Mouse (Mus musculus): ENCODE measurements around the gene Pax9. TPM values are rescaled to one million over a fixed set of nuclear protein-coding genes. Genes with fewer than 3 reads are reported as not detected.

The Pax9 gene
- polyA plus RNA-seq (2015; fragmentation: Nextera tagmentation; extraction: Ambion mirVana) = 1.9 and 2.8 TPM in 2 replicates

- Histone ChIP-seq H3K9ac (no peak within 1 kb of the TSS), H3K27me3 (replicated peaks) (peaks cover 90% of the 10 kb centered on the region), H3K36me3 (no peaks in the 10 kb centered on the region), H3K4me1 (peaks cover 22% of the 10 kb centered on the region), H3K9me3 (no peaks in the 10 kb centered on the region), H3K4me2 (peak within 1 kb of the TSS; percentile 43), H3K27ac (no peak within 1 kb of the TSS), H3K4me3 (replicated peaks) (peak within 1 kb of the TSS; percentile 28)
- 2% methylated on average over 33 of the region's 40 CpGs for WGBS
- ATAC-seq (ENCODE audit: insufficient read depth, low FRiP score, low read depth) = no peak
Measured at GRCm38 (mm10) chr12:56691427-56692079, at the start of gene Pax9. Gene Pax9 (plus strand): TSS chr12:56691767.

GRCm38 (mm10) chr12:56669451-56670122 is 22.0 kb upstream of the Pax9 start:
- H3K9me3 ChIP-seq = no peaks in the 10 kb centered on the region
- H3K4me1 ChIP-seq = no peaks in the 10 kb centered on the region
- H3K27me3 ChIP-seq (replicated peaks) = no peaks in the 10 kb centered on the region
- H3K4me3 ChIP-seq (replicated peaks) = no peak overlapping the region
- H3K4me2 ChIP-seq = no peak overlapping the region
- no peak for ATAC-seq (ENCODE audit: insufficient read depth, low FRiP score, low read depth)
- H3K9ac ChIP-seq = no peak overlapping the region
- WGBS = 84% methylated on average over 9 of the region's 9 CpGs
- no peaks in the 10 kb centered on the region for H3K36me3 ChIP-seq
- H3K27ac ChIP-seq = no peak overlapping the region

GRCm38 (mm10) chr12:56670795-56671194 is 20.8 kb upstream of the Pax9 start:
- Histone ChIP-seq H3K4me2 (no peak overlapping the region), H3K36me3 (no peaks in the 10 kb centered on the region), H3K9ac (no peak overlapping the region), H3K27ac (no peak overlapping the region), H3K4me1 (no peaks in the 10 kb centered on the region), H3K9me3 (no peaks in the 10 kb centered on the region), H3K4me3 (replicated peaks) (no peak overlapping the region), H3K27me3 (replicated peaks) (no peaks in the 10 kb centered on the region)
- ATAC-seq (ENCODE audit: insufficient read depth, low FRiP score, low read depth) = no peak
- WGBS = 85% methylated on average over 9 of the region's 9 CpGs

GRCm38 (mm10) chr12:56674726-56675125 is 16.8 kb upstream of the Pax9 start:
- Histone ChIP-seq H3K4me3 (replicated peaks) (no peak overlapping the region), H3K9ac (no peak overlapping the region), H3K4me1 (no peaks in the 10 kb centered on the region), H3K27ac (no peak overlapping the region), H3K36me3 (no peaks in the 10 kb centered on the region), H3K4me2 (no peak overlapping the region), H3K9me3 (no peaks in the 10 kb centered on the region), H3K27me3 (replicated peaks) (peaks cover 4% of the 10 kb centered on the region; the same call in 1 of the 2 replicates)
- 42% methylated on average over 3 of the region's 3 CpGs for WGBS
- ATAC-seq (ENCODE audit: insufficient read depth, low FRiP score, low read depth) = no peak

GRCm38 (mm10) chr12:56677620-56678019 is 13.9 kb upstream of the Pax9 start:
- 0 out of 2 replicates have a peak, but pooled peaks cover 5% of the 10 kb centered on the region for H3K4me1 ChIP-seq
- H3K4me3 ChIP-seq (replicated peaks) = no peak overlapping the region
- WGBS = 56% methylated on average over 7 of the region's 7 CpGs
- no peak for ATAC-seq (ENCODE audit: insufficient read depth, low FRiP score, low read depth)
- no peak overlapping the region for H3K4me2 ChIP-seq
- no peaks in the 10 kb centered on the region for H3K9me3 ChIP-seq
- no peak overlapping the region for H3K27ac ChIP-seq
- no peaks in the 10 kb centered on the region for H3K36me3 ChIP-seq
- H3K9ac ChIP-seq = no peak overlapping the region
- H3K27me3 ChIP-seq (replicated peaks) = peaks cover 29% of the 10 kb centered on the region

- 0 out of 2 replicates have a peak, but pooled peaks cover 5% of the 10 kb centered on the region for H3K4me1 ChIP-seq
Measured at GRCm38 (mm10) chr12:56681096-56681811, 10.3 kb upstream of the Pax9 start.

GRCm38 (mm10) chr12:56687640-56688481 is 3.7 kb upstream of the Pax9 start:
- peaks cover 78% of the 10 kb centered on the region for H3K27me3 ChIP-seq (replicated peaks)
- H3K9me3 ChIP-seq = no peaks in the 10 kb centered on the region
- H3K4me2 ChIP-seq = no peak overlapping the region
- no peak overlapping the region for H3K27ac ChIP-seq
- H3K4me1 ChIP-seq = peaks cover 11% of the 10 kb centered on the region; the same call in 1 of the 2 replicates
- H3K4me3 ChIP-seq (replicated peaks) = no peak overlapping the region
- no peak overlapping the region for H3K9ac ChIP-seq
- ATAC-seq (ENCODE audit: insufficient read depth, low FRiP score, low read depth) = no peak
- no peaks in the 10 kb centered on the region for H3K36me3 ChIP-seq
- WGBS = 16% methylated on average over 15 of the region's 15 CpGs

More at GRCm38 (mm10) chr12:56681096-56681811, 10.3 kb upstream of the Pax9 start:
- peak overlapping the region; percentile 22; the same call in 1 of the 2 replicates for H3K9ac ChIP-seq
- no peak overlapping the region for H3K27ac ChIP-seq
- no peaks in the 10 kb centered on the region for H3K36me3 ChIP-seq
- peak; percentile 43; the same call in 1 of the 2 replicates for ATAC-seq (ENCODE audit: insufficient read depth, low FRiP score, low read depth)
- H3K4me2 ChIP-seq = peak overlapping the region; percentile 75
- WGBS = 1% methylated on average over 38 of the region's 38 CpGs
- peak overlapping the region; percentile 32 for H3K4me3 ChIP-seq (replicated peaks)
- H3K27me3 ChIP-seq (replicated peaks) = peaks cover 51% of the 10 kb centered on the region
- H3K9me3 ChIP-seq = no peaks in the 10 kb centered on the region

GRCm38 (mm10) chr12:56688482-56688840 is 3.1 kb upstream of the Pax9 start:
- no peak for ATAC-seq (ENCODE audit: insufficient read depth, low FRiP score, low read depth)
- H3K36me3 ChIP-seq = no peaks in the 10 kb centered on the region
- no peak overlapping the region for H3K9ac ChIP-seq
- H3K27me3 ChIP-seq (replicated peaks) = peaks cover 78% of the 10 kb centered on the region
- peaks cover 11% of the 10 kb centered on the region; the same call in 1 of the 2 replicates for H3K4me1 ChIP-seq
- H3K4me2 ChIP-seq = no peak overlapping the region
- H3K4me3 ChIP-seq (replicated peaks) = no peak overlapping the region
- H3K9me3 ChIP-seq = no peaks in the 10 kb centered on the region
- WGBS = 11% methylated on average over 10 of the region's 10 CpGs
- H3K27ac ChIP-seq = no peak overlapping the region

GRCm38 (mm10) chr12:56688920-56689319 is 2.6 kb upstream of the Pax9 start:
- 6% methylated on average over 8 of the region's 8 CpGs for WGBS
- no peak for ATAC-seq (ENCODE audit: insufficient read depth, low FRiP score, low read depth)

GRCm38 (mm10) chr12:56689331-56689730 is 2.2 kb upstream of the Pax9 start:
- H3K4me1 ChIP-seq = peaks cover 11% of the 10 kb centered on the region; the same call in 1 of the 2 replicates
- no peak overlapping the region for H3K4me3 ChIP-seq (replicated peaks)
- H3K9ac ChIP-seq = no peak overlapping the region
- H3K27me3 ChIP-seq (replicated peaks) = peaks cover 79% of the 10 kb centered on the region
- H3K4me2 ChIP-seq = 0 out of 2 replicates have a peak overlapping the region, but pooled peaks have one; percentile 4
- no peak for ATAC-seq (ENCODE audit: insufficient read depth, low FRiP score, low read depth)
- H3K9me3 ChIP-seq = no peaks in the 10 kb centered on the region
- no peaks in the 10 kb centered on the region for H3K36me3 ChIP-seq
- 11% methylated on average over 10 of the region's 10 CpGs for WGBS
- H3K27ac ChIP-seq = no peak overlapping the region

More at GRCm38 (mm10) chr12:56688920-56689319, 2.6 kb upstream of the Pax9 start:
- no peak overlapping the region for H3K9ac ChIP-seq
- H3K9me3 ChIP-seq = no peaks in the 10 kb centered on the region
- H3K27ac ChIP-seq = no peak overlapping the region
- peaks cover 11% of the 10 kb centered on the region; the same call in 1 of the 2 replicates for H3K4me1 ChIP-seq
- no peak overlapping the region for H3K4me2 ChIP-seq
- peaks cover 80% of the 10 kb centered on the region for H3K27me3 ChIP-seq (replicated peaks)
- no peak overlapping the region for H3K4me3 ChIP-seq (replicated peaks)
- H3K36me3 ChIP-seq = no peaks in the 10 kb centered on the region

GRCm38 (mm10) chr12:56689736-56690135 is 1.8 kb upstream of the Pax9 start:
- Histone ChIP-seq H3K4me1 (peaks cover 11% of the 10 kb centered on the region; the same call in 1 of the 2 replicates), H3K27me3 (replicated peaks) (peaks cover 80% of the 10 kb centered on the region), H3K4me2 (0 out of 2 replicates have a peak overlapping the region, but pooled peaks have one; percentile 4), H3K36me3 (no peaks in the 10 kb centered on the region), H3K9ac (no peak overlapping the region), H3K4me3 (replicated peaks) (no peak overlapping the region), H3K27ac (no peak overlapping the region), H3K9me3 (no peaks in the 10 kb centered on the region)
- whole genome bisulfite sequencing = 2% methylated on average over 25 of the region's 25 CpGs
- ATAC-seq (ENCODE audit: insufficient read depth, low FRiP score, low read depth) = no peak

Data from stomach, embryonic 15.5 days (tissue).